Mouse (Mus musculus) liver, embryonic 14.5 days (tissue): ENCODE measurements at regions not wholly inside any gene's neighbourhood (a gene's known extent, or its start where the extent isn't known, plus 50 kb on each side); places are given as distances from the start of the nearest gene placed in this dataset.

ENCODE experiments used
- ATAC-seq: fragments of 200-750 bp; cut with Nextera tagmentation; 2 replicates; pipeline ENCODE4 v1.8.0; 2017; ENCODE audit warnings: moderate number of reproducible peaks, mild to moderate bottlenecking, moderate library complexity; ENCODE audit not compliant: insufficient read depth
- DNase-seq, 3 experiments: peaks; one replicate each; pipeline ENCODE4 v3.0.0-alpha.2; 2012 to 2013; ENCODE audit warnings: low read depth in 3 of 3, low spot score in 3 of 3
- H3K27ac ChIP-seq: fragments of 300-500 bp; sonication (generic); 2 replicates; pipeline ENCODE4 v1.5.1; 2014; ENCODE audit warnings: moderate library complexity, mild to moderate bottlenecking, control low read depth, inconsistent platforms
- H3K27me3 ChIP-seq: fragments of 300-500 bp; sonication (generic); 2 replicates; pipeline ENCODE4 v1.6.1; 2014; ENCODE audit warnings: mild to moderate bottlenecking, low read length, moderate library complexity; ENCODE audit not compliant: control insufficient read depth, insufficient read depth
- H3K36me3 ChIP-seq: fragments of 300-500 bp; sonication (generic); replicated peaks from 2 replicates; pipeline ENCODE4 v1.6.1; 2014; ENCODE audit warnings: low read depth; ENCODE audit not compliant: control insufficient read depth, insufficient read depth
- H3K4me1 ChIP-seq, 2 experiments: fragments of 200-500 bp in 1 of 2; fragments of 300-500 bp in 1 of 2; sonication (generic) in 1 of 2; replicated peaks; 2 replicates each; pipeline ENCODE4 v1.6.1; 2012 to 2014; ENCODE audit warnings: antibody characterized with exemption in 1 of 2, inconsistent platforms in 1 of 2, low read length in 1 of 2; ENCODE audit not compliant: control insufficient read depth in 2 of 2, insufficient read depth in 2 of 2
- H3K4me2 ChIP-seq: fragments of 300-500 bp; sonication (generic); 2 replicates; pipeline ENCODE4 v1.6.1; 2014; ENCODE audit warnings: low read depth, mild to moderate bottlenecking, control low read depth, moderate library complexity
- H3K4me3 ChIP-seq, 2 experiments: fragments of 200-500 bp in 1 of 2; fragments of 300-500 bp in 1 of 2; sonication (generic) in 1 of 2; 2 replicates each; pipeline ENCODE4 v1.5.1; 2012 to 2014; ENCODE audit warnings: low read depth in 2 of 2, low read length in 2 of 2, mild to moderate bottlenecking in 2 of 2, control low read depth in 1 of 2, inconsistent platforms in 1 of 2, moderate library complexity in 1 of 2; ENCODE audit not compliant: insufficient read depth in 1 of 2
- H3K9ac ChIP-seq: fragments of 300-500 bp; sonication (generic); replicated peaks from 2 replicates; pipeline ENCODE4 v1.6.1; 2014; ENCODE audit warnings: mild to moderate bottlenecking, control low read depth, moderate library complexity
- H3K9me3 ChIP-seq: fragments of 300-500 bp; sonication (generic); 2 replicates; pipeline ENCODE4 v1.6.1; 2016; ENCODE audit warnings: low read length, mixed read lengths; ENCODE audit not compliant: control insufficient read depth
- CTCF ChIP-seq: IDR thresholded peaks from 2 replicates; pipeline ENCODE4 v1.5.1; 2016; ENCODE audit warnings: antibody characterized with exemption, low read depth, control low read depth
- EP300 ChIP-seq: IDR thresholded peaks from 2 replicates; pipeline ENCODE4 v1.6.1; 2016; ENCODE audit warnings: antibody characterized with exemption, low read depth
- WGBS: fragments of 180-500 bp; shearing (Covaris S2); extraction: QIAGEN DNeasy Blood & Tissue Kit; methylation state at CpG from one replicate; pipeline ENCODE4 v1.1.7; 2014; ENCODE audit not compliant: insufficient replicate concordance; 5-methylcytosine and 5-hydroxymethylcytosine counted together

DNA sequence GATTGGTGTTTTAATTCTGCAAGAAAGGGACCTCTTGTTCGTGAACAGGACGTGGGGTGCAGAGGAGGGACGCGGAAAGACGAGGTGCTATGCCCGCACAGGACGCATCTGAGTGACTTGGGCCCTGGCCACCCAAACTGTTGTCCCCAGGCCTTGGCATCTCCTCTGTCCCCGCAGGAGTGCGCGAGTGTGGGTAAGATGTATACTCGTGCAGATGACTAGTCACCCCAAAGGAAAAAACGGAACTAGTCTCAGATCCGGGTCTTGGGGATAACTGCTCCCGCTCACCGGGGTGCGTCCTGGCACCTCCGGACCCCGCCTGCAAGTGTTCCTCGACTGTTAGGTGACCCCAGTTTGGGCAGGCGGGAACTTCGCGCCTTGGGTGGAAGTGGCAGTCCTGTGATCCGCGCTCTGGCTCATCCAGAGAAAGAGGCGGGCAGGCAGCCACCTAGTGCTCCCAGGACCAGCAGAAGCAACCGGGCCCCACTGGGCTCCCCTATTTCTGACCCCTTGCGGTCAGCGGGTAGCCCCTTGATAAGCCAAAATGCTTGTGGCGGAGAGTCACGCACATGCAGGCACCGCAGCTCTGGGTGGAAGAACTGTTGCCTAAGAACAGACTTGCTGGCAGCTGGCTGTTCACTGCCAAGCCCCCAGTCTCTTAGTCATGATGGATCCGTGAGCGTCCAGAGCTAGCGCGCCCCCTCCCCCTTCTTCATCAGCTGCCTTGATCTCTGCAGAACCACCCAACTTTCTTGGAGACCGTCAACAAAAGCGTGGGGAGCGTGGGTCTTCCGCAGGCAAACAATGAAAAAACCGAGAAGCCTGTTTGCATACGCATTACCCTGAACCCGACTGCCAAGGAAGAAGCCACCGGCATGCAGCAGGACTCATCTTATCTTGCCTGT lies 85.0 kb upstream of the Rrp15 start:
- TF ChIP-seq EP300, result no peak
- no peak for TF ChIP-seq CTCF
- H3K4me3 ChIP-seq, result 0 out of 4 replicates have a peak overlapping the region, but pooled peaks of 1 of the 2 experiments have one; percentile 2
- no peaks in the 10 kb centered on the region for H3K36me3 ChIP-seq
- H3K27ac ChIP-seq, result no peak overlapping the region
- no peaks in the 10 kb centered on the region for H3K9me3 ChIP-seq
- no peak overlapping the region for H3K9ac ChIP-seq
- H3K27me3 ChIP-seq, result peaks cover 19% of the 10 kb centered on the region
- ATAC-seq (no peak), DNase-seq (no peak)
- H3K4me1 ChIP-seq, result no peaks in the 10 kb centered on the region
- peak overlapping the region; percentile 47 for H3K4me2 ChIP-seq
- WGBS, result 2% methylated on average over 43 of the region's 43 CpGs

DNA sequence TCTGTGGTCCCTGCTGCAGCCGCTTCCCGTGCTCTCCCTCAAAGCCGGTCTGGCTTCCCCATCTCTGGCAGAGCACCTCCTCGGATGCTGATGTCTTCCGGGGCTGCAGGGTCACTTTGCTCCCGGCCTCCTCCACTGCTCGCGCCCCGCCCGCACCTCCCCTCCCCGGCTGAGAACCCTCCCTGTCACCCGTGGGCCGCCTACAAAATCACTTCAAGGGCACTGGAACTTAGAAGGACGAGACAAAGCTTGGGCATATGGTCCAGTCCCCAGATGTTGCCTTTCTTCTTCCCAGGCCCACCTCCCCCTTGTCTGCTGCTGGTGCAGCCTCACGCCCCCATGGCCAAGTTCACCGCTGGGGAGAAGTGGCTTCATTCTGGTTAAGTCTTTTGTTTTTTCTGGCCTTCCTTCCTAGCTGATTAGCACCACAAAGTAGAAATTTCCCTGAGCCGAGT lies 84.3 kb upstream of the Rrp15 start:
- Histone ChIP-seq H3K36me3 (no peaks in the 10 kb centered on the region), H3K4me1 (no peaks in the 10 kb centered on the region), H3K4me3 (no peak overlapping the region), H3K27ac (no peak overlapping the region), H3K4me2 (peak overlapping the region; percentile 47; the same call in 1 of the 2 replicates), H3K27me3 (peaks cover 19% of the 10 kb centered on the region), H3K9ac (no peak overlapping the region), H3K9me3 (no peaks in the 10 kb centered on the region)
- ATAC-seq, result no peak
- 3% methylated on average over 17 of the region's 17 CpGs for WGBS
- DNase-seq, result no peak
- TF ChIP-seq CTCF, result no peak
- no peak for TF ChIP-seq EP300

DNA sequence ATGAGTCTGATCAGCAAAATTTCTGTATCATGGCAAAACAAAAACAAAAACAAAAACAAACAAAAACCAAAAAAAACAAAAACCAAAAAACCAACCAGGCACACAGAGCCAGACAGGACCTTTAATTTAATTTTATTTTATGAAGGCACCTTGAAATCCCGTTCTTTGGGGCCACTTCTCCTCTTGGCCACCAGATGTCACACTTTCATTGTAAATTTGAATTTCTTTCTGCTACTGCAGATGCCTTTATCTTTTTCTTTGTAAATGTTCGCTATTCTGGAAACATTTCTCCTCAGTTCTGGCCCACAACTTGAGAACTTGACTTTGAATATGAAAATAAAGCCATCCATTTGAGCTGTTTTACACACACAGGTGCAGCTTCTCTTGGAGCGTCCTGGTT lies 78.6 kb upstream of the Rrp15 start:
- Histone ChIP-seq H3K27ac (no peak overlapping the region), H3K4me3 (no peak overlapping the region), H3K27me3 (peaks cover 6% of the 10 kb centered on the region), H3K9ac (no peak overlapping the region), H3K4me1 (no peaks in the 10 kb centered on the region), H3K9me3 (no peaks in the 10 kb centered on the region), H3K36me3 (no peaks in the 10 kb centered on the region), H3K4me2 (no peak overlapping the region)
- no peak for ATAC-seq
- no peak for TF ChIP-seq EP300
- peak; percentile 41; the same call in 1 of the 2 replicates for TF ChIP-seq CTCF
- peak in 1 of 3 experiments; percentile 4 for DNase-seq
- 18% methylated on average over 3 of the region's 3 CpGs for WGBS

DNA sequence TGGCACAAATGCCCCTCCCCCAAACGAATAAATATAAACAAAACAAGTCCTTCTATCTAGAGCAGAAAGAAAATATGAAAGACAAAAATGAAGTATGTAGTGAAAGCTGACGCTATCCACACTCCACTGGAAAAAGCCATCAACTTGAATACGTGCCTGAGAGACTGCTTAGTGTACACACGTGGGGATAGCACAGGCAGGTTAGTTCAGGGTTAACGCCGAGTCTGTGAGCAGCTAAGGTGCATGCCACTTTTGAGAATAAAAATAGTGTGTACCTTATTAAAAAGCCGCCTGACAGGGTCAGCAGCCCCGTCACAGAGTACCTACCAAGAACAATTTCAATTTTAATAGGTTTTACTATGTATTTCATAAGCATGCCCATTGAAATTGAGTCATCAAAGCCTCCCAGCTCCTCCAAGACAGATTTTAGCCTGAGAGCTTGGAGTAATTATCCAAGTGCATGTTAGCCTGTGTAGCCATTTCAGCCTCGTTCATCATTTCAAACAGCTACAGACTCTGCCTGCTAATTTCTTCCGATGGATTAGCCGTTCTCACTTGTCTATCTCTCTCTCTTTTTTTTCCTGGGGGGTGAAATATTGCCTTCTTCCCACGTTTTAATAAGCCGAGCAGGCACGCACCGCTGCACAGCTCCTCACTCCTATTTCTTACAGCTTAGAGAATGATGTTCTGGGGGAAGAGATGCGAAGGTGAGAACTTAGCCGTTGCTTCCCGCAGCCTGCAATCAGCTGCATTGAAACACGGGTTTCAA lies 59.2 kb upstream of the Rrp15 start:
- 62% methylated on average over 19 of the region's 19 CpGs for WGBS
- ATAC-seq, result no peak

DNA sequence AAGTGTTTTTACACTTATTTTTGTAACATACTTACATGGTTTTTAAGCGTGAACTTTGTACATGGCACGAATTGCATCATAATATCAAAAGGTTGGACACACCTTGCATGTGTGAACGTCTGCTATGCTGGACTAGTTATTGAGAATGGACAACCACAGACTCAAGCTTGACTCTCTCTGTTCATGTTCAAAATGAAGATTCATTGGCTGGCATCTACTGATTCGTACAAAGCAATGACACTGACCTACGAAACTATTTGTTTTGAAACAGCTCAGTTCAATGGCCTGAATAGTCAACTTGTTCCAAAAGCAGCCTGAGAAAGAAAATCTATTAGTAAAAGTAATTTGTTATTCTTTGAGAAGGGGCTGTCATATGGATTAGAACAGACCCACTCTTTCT lies 55.3 kb upstream of the Rrp15 start:
- WGBS, result 62% methylated on average over 5 of the region's 5 CpGs
- no peak for ATAC-seq

More for the DNA sequence above, 59.2 kb upstream of the Rrp15 start:
- Histone ChIP-seq H3K36me3 (no peaks in the 10 kb centered on the region), H3K9me3 (no peaks in the 10 kb centered on the region), H3K9ac (no peak overlapping the region), H3K4me2 (no peak overlapping the region), H3K4me3 (no peak overlapping the region), H3K27ac (no peak overlapping the region), H3K4me1 (no peaks in the 10 kb centered on the region), H3K27me3 (no peaks in the 10 kb centered on the region)
- no peak for DNase-seq
- TF ChIP-seq EP300 (no peak), CTCF (no peak)

More for the DNA sequence above, 55.3 kb upstream of the Rrp15 start:
- H3K36me3 ChIP-seq, result no peaks in the 10 kb centered on the region
- DNase-seq, result no peak
- no peaks in the 10 kb centered on the region for H3K9me3 ChIP-seq
- no peak overlapping the region for H3K4me3 ChIP-seq
- no peak overlapping the region for H3K9ac ChIP-seq
- no peak for TF ChIP-seq EP300
- TF ChIP-seq CTCF, result no peak
- H3K4me1 ChIP-seq, result no peaks in the 10 kb centered on the region
- H3K27ac ChIP-seq, result no peak overlapping the region
- H3K27me3 ChIP-seq, result no peaks in the 10 kb centered on the region
- no peak overlapping the region for H3K4me2 ChIP-seq
